Mouse (Mus musculus): ENCODE data around the gene Clec4e. TPM values are rescaled to one million over a fixed set of nuclear protein-coding genes. Genes with fewer than 3 reads are reported as not detected.

Clec4e gene
- total RNA-seq, 2 experiments from 2014 or later: not detected

Other genes starting within 250 kb of the Clec4e start
- not detected for gene Clec4b1, start 239.9 kb downstream of the Clec4e start, total RNA-seq (2021)
- 1 to 10 TPM; 1.7 to 2.3 TPM for gene Clec4a2, start 183.4 kb downstream of the Clec4e start, total RNA-seq (2021)
- gene Clec4b2, start 117.0 kb downstream of the Clec4e start, total RNA-seq (2021): not detected
- gene Clec4n, start 60.0 kb downstream of the Clec4e start, total RNA-seq (2021): not detected
- gene Clec4d, start 27.8 kb downstream of the Clec4e start, total RNA-seq (2021): not detected
- gene Vmn2r19, start 18.5 kb upstream of the Clec4e start, total RNA-seq (2021): not detected
- gene Vmn2r20, start 128.2 kb upstream of the Clec4e start, total RNA-seq (2021): not detected
- gene Vmn2r21, start 243.5 kb upstream of the Clec4e start, total RNA-seq (2021): not detected